Mouse (Mus musculus): ENCODE data around the gene Rbm20. TPM values are rescaled to one million over a fixed set of nuclear protein-coding genes. Genes with fewer than 3 reads are reported as not detected.

Gene Rbm20
- total and polyA plus RNA-seq, 3 experiments = 37.3 to 58.6 TPM; not detected in 1

- peak; percentile 46 for TF ChIP-seq NELFE (IDR thresholded peaks at IDR 0.05; ENCODE audit: low read depth, low read length)
- peak; percentile 98 for TF ChIP-seq ETS1 (IDR thresholded peaks at IDR 0.05; ENCODE audit: low read depth, low read length)
- TF ChIP-seq EP300 (IDR thresholded peaks at IDR 0.05; ENCODE audit: low read depth in 1 of 2, low read length in 2 of 2) = peak; percentile 99
- TF ChIP-seq MAX (IDR thresholded peaks at IDR 0.05; ENCODE audit: low read length) = peak; percentile 98
- TF ChIP-seq SIN3A (IDR thresholded peaks at IDR 0.05; ENCODE audit: low read length) = peak; percentile 99
- peak; percentile 74 for TF ChIP-seq USF1 (IDR thresholded peaks at IDR 0.05; ENCODE audit: low read depth, low read length)
- peak; percentile 87 for TF ChIP-seq TAL1 (IDR thresholded peaks at IDR 0.05; ENCODE audit: low read length)
- TF ChIP-seq NRF1 (IDR thresholded peaks at IDR 0.05; ENCODE audit: insufficient read depth, low read depth, low read length, poor library complexity, severe bottlenecking) = no peak
- peak; percentile 96 for TF ChIP-seq BHLHE40 (IDR thresholded peaks at IDR 0.05; ENCODE audit: borderline replicate concordance, low read depth, low read length)
- 0 out of 2 replicates have a peak, but pooled peaks have one; percentile 29 for TF ChIP-seq JUND (IDR thresholded peaks at IDR 0.05; ENCODE audit: low read depth, low read length)
Observed at GRCm38 (mm10) chr19:53819299-53819698, 142.2 kb downstream of the Rbm20 start (continued).

DNA sequence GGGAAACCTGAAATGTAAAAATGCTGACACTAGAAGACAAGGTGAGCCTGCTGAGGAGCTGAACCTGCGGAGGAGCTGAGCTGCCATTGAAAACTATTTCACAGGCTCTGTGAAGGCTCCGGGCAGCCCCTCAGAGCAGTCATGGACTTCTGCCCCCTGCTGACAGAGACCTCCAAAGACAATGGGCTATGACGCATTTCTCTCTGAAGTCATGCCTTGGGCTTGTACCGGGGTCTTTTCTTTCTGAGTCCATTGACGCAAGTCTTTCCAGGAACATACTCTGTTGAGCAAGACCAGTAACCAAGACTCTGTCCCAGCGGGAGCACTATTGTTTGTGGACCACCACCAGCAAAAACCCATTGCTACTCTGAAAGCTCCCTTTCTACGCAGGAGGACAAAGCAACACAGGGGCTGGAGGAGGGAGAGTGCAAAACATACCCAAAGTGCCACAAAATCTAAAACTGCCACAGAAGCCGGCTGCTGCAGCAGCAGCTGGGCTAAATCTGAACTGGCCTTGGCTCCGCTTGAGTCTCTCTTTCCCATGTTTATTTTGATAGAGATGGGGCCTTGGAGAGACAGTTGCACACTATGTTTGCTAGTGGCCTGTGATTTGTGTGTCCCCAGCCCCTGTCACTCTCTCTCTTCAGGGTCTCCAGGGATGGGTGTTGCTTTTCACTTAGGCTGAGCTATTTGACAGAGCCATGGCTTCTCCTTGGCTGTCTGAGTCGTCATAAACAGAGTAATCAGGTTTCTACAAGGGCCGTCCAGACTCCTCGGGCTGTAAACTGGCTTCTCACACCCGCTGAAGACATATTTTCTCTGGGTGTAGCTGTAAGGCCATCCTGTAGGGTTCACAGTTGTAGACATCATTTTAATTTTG is 144.4 kb downstream of the Rbm20 start:
- no peaks in the 10 kb centered on the region for H3K27me3 ChIP-seq (ENCODE audit: control insufficient read depth in 1 of 2, insufficient read depth in 2 of 2, low read length in 2 of 2)
- no peak overlapping the region for H3K27ac ChIP-seq (ENCODE audit: control insufficient read depth, low read depth, low read length)
- no peaks in the 10 kb centered on the region for H3K79me2 ChIP-seq (ENCODE audit: control insufficient read depth, insufficient read depth, low read length, poor library complexity)
- H3K4me3 ChIP-seq (ENCODE audit: control insufficient read depth in 1 of 2, insufficient read depth in 1 of 2, low read depth in 2 of 2, low read length in 2 of 2) = no peak overlapping the region
- DNase-seq (ENCODE audit: low read depth, low spot score) = peak; percentile 29
- peaks cover 9 to 29% of the 10 kb centered on the region in 2 experiments for H3K36me3 ChIP-seq (ENCODE audit: control insufficient read depth in 1 of 2, insufficient read depth in 2 of 2, low read length in 2 of 2)
- H3K9me3 ChIP-seq (replicated peaks; ENCODE audit: insufficient read depth, low read length) = no peaks in the 10 kb centered on the region
- peaks cover 16 to 25% of the 10 kb centered on the region in 2 experiments for H3K4me1 ChIP-seq (ENCODE audit: control insufficient read depth in 1 of 2, insufficient read depth in 2 of 2, low read length in 2 of 2)
- no peak for TF ChIP-seq MYC (IDR thresholded peaks at IDR 0.05; ENCODE audit: low read depth, low read length)
- TF ChIP-seq CTCF (IDR thresholded peaks at IDR 0.05 in 2 of 3, conservative IDR thresholded peaks at IDR 0.05 in 1 of 3; ENCODE audit: control insufficient read depth in 1 of 3, insufficient read depth in 1 of 3, low read depth in 2 of 3, low read length in 3 of 3, poor library complexity in 1 of 3, severe bottlenecking in 1 of 3) = peak in 2 of 3 experiments; percentile 55 to 57; a peak in 5 of 6 replicates
- TF ChIP-seq KAT2A (conservative IDR thresholded peaks at IDR 0.05; ENCODE audit: low read depth, low read length) = no peak
- TF ChIP-seq GABPA (IDR thresholded peaks at IDR 0.05; ENCODE audit: low read depth, low read length) = no peak
- no peak for TF ChIP-seq MYB (IDR thresholded peaks at IDR 0.05; ENCODE audit: low read depth, low read length)
- no peak for TF ChIP-seq CHD2 (IDR thresholded peaks at IDR 0.05; ENCODE audit: low read length)
- TF ChIP-seq RAD21 (IDR thresholded peaks at IDR 0.05; ENCODE audit: low read depth, low read length) = peak; percentile 27
- no peak for TF ChIP-seq RCOR1 (IDR thresholded peaks at IDR 0.05; ENCODE audit: low read depth, low read length)
- no peak for TF ChIP-seq UBTF (IDR thresholded peaks at IDR 0.05; ENCODE audit: borderline replicate concordance, insufficient read depth, low read depth, low read length)
- no peak for TF ChIP-seq MAX (IDR thresholded peaks at IDR 0.05; ENCODE audit: low read length)
- TF ChIP-seq USF1 (IDR thresholded peaks at IDR 0.05; ENCODE audit: low read depth, low read length) = no peak
- TF ChIP-seq BHLHE40 (IDR thresholded peaks at IDR 0.05; ENCODE audit: borderline replicate concordance, low read depth, low read length) = no peak
- TF ChIP-seq POLR2AphosphoS5 (IDR thresholded peaks at IDR 0.05; ENCODE audit: borderline replicate concordance, low read depth, low read length) = no peak
- no peak for TF ChIP-seq TBP (IDR thresholded peaks at IDR 0.05; ENCODE audit: low read depth, low read length)
- TF ChIP-seq NRF1 (IDR thresholded peaks at IDR 0.05; ENCODE audit: insufficient read depth, low read depth, low read length, poor library complexity, severe bottlenecking) = no peak
- no peak for TF ChIP-seq ETS1 (IDR thresholded peaks at IDR 0.05; ENCODE audit: low read depth, low read length)
- peak; percentile 68 for TF ChIP-seq SMC3 (IDR thresholded peaks at IDR 0.05; ENCODE audit: low read depth, low read length)
- peak; percentile 36; the same call in 1 of the 2 replicates for TF ChIP-seq ZC3H11A (IDR thresholded peaks at IDR 0.05; ENCODE audit: low read depth, low read length)
- no peak for TF ChIP-seq MEF2A (IDR thresholded peaks at IDR 0.05; ENCODE audit: extremely low read depth, insufficient replicate concordance, low read depth, low read length, poor library complexity, severe bottlenecking)
- no peak for TF ChIP-seq USF2 (IDR thresholded peaks at IDR 0.05; ENCODE audit: borderline replicate concordance in 1 of 2, insufficient read depth in 1 of 2, low read depth in 1 of 2, low read length in 2 of 2)
- no peak for TF ChIP-seq POLR2AphosphoS2 (IDR thresholded peaks at IDR 0.05; ENCODE audit: low read length)
- no peak for TF ChIP-seq MAFK (IDR thresholded peaks at IDR 0.05; ENCODE audit: borderline replicate concordance, low read depth, low read length)
- TF ChIP-seq POLR2A (IDR thresholded peaks at IDR 0.05; ENCODE audit: control insufficient read depth in 1 of 2, insufficient read depth in 1 of 2, low read depth in 1 of 2, low read length in 2 of 2, poor library complexity in 1 of 2) = no peak
- H3K9ac ChIP-seq (ENCODE audit: control insufficient read depth, low read depth, low read length, poor library complexity, severe bottlenecking) = no peak overlapping the region

All from MEL (cell line).